Mouse (Mus musculus): ENCODE results near the gene Stap2. TPM values are rescaled to one million over a fixed set of nuclear protein-coding genes. Genes with fewer than 3 reads are reported as not detected.

Gene Stap2
- total and polyA plus RNA-seq, 3 experiments: 12.2 to 28.6 (median 14.8) TPM

DNA sequence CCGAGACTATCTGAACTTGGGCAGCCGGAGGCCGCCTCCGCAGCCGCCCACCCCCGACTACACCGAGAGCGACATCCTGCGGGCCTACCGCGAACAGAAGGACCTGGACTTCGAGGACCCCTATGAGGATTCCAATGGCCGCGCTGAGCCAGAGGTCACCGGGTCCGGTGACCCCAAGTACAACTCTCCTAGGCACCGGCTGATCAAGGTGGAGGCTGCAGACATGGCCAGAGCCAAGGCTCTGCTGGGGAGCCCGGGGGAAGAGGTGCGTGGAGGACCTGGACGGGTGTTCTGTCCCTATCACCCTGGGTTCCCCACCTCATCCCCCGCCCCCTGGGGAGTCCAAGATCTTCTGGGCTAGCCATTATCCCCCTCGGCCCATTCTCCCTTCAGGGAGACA lies 33.9 kb downstream of the Stap2 start:
- TF ChIP-seq EP300 (IDR thresholded peaks at IDR 0.05; ENCODE audit: insufficient read depth, low read depth, low read length): no peak
- TF ChIP-seq POLR2A (IDR thresholded peaks at IDR 0.05; ENCODE audit: insufficient read depth, low read depth, low read length): no peak
- no peak for TF ChIP-seq CTCF (IDR thresholded peaks at IDR 0.05)
- H3K79me2 ChIP-seq (replicated peaks; ENCODE audit: control insufficient read depth, insufficient read depth, low read length): no peaks in the 10 kb centered on the region
- H3K4me1 ChIP-seq (ENCODE audit: control insufficient read depth, insufficient read depth, low read length): peaks cover 2% of the 10 kb centered on the region
- peaks cover 2% of the 10 kb centered on the region; the same call in 1 of the 2 replicates for H3K27me3 ChIP-seq (ENCODE audit: control insufficient read depth, insufficient read depth, low read length)
- H3K36me3 ChIP-seq (ENCODE audit: control insufficient read depth, insufficient read depth, low read length): no peaks in the 10 kb centered on the region
- no peak overlapping the region for H3K4me3 ChIP-seq
- intact Hi-C loops (cut with DNase I): no loop called here
- WGBS: 48% methylated on average over 22 of the region's 22 CpGs
- no peak overlapping the region for H3K27ac ChIP-seq
- H3K9ac ChIP-seq (ENCODE audit: low read depth, low read length): no peak overlapping the region
- no peak for DNase-seq

DNA sequence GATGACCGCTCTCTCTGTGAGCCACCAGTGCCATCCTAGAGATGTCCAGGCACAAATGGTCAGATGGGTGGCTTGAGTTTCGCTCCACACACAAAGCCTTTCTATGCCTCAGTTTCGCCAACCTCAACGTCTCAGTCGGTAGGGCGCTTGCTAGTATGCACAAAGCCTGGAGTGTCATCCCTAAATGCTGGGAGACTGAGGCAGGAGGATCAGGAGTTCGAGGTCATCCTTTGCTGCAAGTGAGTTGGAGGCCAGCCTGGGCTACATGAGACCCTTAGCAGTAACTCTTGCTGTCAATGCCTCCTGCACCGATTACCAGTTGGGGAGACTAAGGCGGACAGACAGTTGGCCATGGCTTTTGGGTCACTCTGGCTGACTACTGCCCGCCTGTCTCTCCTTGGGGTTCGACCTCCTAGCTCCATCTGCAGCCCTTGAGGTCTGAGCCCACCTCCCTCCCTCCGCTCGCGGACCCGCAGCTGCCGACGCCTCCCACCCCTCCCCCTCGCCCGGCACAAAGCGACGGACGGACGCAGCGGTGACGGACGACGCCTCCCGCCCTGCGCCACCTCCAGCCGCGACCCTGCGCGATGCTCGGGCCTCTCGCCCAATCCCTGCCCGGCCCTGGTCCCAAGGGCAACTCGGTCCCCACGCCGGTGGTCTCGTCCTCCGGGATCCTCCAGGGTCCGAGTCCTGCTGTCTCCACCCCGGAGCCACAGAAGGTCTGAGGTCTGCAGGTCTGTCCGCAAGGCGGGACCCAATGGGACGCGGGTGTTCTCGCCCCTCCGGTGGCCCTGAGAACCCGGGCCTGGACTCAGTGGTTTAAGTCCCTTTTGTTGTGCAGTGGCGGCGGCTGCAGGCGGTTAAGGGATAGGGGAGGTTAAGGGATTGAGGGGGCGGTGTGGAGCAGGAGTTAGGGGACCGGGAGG lies 35.2 kb downstream of the Stap2 start, which contains the start of gene Shd:
TSS of gene Shd (plus strand) at position 502 of the 926 bp plus-strand sequence.
- WGBS: 10% methylated on average over 55 of the region's 55 CpGs
- peak within 1 kb of the TSS; percentile 59 for H3K9ac ChIP-seq (ENCODE audit: low read depth, low read length)
- peaks cover 2% of the 10 kb centered on the region for H3K4me1 ChIP-seq (ENCODE audit: control insufficient read depth, insufficient read depth, low read length)
- no peak for DNase-seq
- intact Hi-C loops (cut with DNase I): no loop called here
- H3K36me3 ChIP-seq (ENCODE audit: control insufficient read depth, insufficient read depth, low read length): no peaks in the 10 kb centered on the region
- H3K27me3 ChIP-seq (ENCODE audit: control insufficient read depth, insufficient read depth, low read length): peaks cover 2% of the 10 kb centered on the region; the same call in 1 of the 2 replicates
- H3K79me2 ChIP-seq (replicated peaks; ENCODE audit: control insufficient read depth, insufficient read depth, low read length): no peaks in the 10 kb centered on the region
- TF ChIP-seq POLR2A (IDR thresholded peaks at IDR 0.05; ENCODE audit: insufficient read depth, low read depth, low read length): no peak
- H3K27ac ChIP-seq: no peak within 1 kb of the TSS
- peak within 1 kb of the TSS; percentile 58 for H3K4me3 ChIP-seq

DNA sequence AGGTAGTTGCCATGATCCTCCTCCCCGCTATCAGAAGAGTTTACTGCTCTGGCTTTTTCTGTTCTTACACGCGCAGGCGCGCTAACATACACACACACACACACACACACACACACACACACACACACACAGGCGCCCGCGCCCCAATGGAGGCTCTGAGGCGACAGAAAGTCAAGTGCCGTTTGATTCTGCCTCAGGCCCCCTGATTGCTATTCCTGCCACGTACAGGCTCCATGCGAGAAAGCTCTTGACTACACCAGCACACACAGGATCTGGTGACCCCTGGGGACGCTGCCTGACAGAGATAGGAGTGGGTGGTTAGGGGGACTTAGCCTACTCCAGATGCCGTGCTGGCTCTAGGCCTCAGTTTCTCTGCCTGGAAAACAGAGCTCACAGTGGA lies 35.8 kb downstream of the Stap2 start:
- H3K27ac ChIP-seq: no peak overlapping the region
- no peak overlapping the region for H3K9ac ChIP-seq (ENCODE audit: low read depth, low read length)
- TF ChIP-seq EP300 (IDR thresholded peaks at IDR 0.05; ENCODE audit: insufficient read depth, low read depth, low read length): no peak
- no peak for TF ChIP-seq CTCF (IDR thresholded peaks at IDR 0.05)
- TF ChIP-seq POLR2A (IDR thresholded peaks at IDR 0.05; ENCODE audit: insufficient read depth, low read depth, low read length): no peak
- intact Hi-C loops (cut with DNase I): no loop called here
- H3K79me2 ChIP-seq (replicated peaks; ENCODE audit: control insufficient read depth, insufficient read depth, low read length): no peaks in the 10 kb centered on the region
- H3K4me1 ChIP-seq (ENCODE audit: control insufficient read depth, insufficient read depth, low read length): peaks cover 2% of the 10 kb centered on the region
- H3K36me3 ChIP-seq (ENCODE audit: control insufficient read depth, insufficient read depth, low read length): no peaks in the 10 kb centered on the region
- H3K4me3 ChIP-seq: no peak overlapping the region
- 32% methylated on average over 14 of the region's 14 CpGs for WGBS
- H3K27me3 ChIP-seq (ENCODE audit: control insufficient read depth, insufficient read depth, low read length): peaks cover 2% of the 10 kb centered on the region; the same call in 1 of the 2 replicates
- DNase-seq: no peak

DNA sequence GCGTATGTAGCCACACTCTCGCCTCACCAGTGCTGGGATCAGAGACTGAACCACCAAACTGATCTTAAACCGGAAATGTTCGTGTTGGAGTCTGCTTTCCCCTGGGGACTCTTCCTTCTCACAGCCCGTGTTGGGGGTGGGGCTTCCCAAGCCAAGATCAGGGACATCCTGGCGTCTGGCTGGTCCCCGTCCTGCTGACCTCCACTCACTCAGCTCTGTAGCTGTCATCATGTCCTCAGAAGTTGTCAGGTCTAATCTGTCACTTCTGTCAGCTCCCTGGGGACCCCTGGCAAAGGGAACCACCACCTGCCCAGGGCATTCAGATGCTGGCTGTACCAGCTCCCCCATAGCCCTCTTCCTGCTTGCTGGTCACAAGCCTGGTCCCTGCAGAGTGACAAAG lies 37.2 kb downstream of the Stap2 start:
- Histone ChIP-seq H3K36me3 (ENCODE audit: control insufficient read depth, insufficient read depth, low read length) (no peaks in the 10 kb centered on the region), H3K4me1 (ENCODE audit: control insufficient read depth, insufficient read depth, low read length) (peaks cover 2% of the 10 kb centered on the region), H3K27ac (no peak overlapping the region), H3K9ac (ENCODE audit: low read depth, low read length) (no peak overlapping the region), H3K27me3 (ENCODE audit: control insufficient read depth, insufficient read depth, low read length) (peaks cover 2% of the 10 kb centered on the region; the same call in 1 of the 2 replicates), H3K4me3 (no peak overlapping the region), H3K79me2 (replicated peaks; ENCODE audit: control insufficient read depth, insufficient read depth, low read length) (no peaks in the 10 kb centered on the region)
- intact Hi-C loops (cut with DNase I): no loop called here
- 33% methylated on average over 7 of the region's 7 CpGs for WGBS
- peak in 1 of 2 experiments; percentile 41 for DNase-seq
- TF ChIP-seq EP300 (IDR thresholded peaks at IDR 0.05; ENCODE audit: insufficient read depth, low read depth, low read length) (no peak), POLR2A (IDR thresholded peaks at IDR 0.05; ENCODE audit: insufficient read depth, low read depth, low read length) (no peak), CTCF (IDR thresholded peaks at IDR 0.05) (no peak)

DNA sequence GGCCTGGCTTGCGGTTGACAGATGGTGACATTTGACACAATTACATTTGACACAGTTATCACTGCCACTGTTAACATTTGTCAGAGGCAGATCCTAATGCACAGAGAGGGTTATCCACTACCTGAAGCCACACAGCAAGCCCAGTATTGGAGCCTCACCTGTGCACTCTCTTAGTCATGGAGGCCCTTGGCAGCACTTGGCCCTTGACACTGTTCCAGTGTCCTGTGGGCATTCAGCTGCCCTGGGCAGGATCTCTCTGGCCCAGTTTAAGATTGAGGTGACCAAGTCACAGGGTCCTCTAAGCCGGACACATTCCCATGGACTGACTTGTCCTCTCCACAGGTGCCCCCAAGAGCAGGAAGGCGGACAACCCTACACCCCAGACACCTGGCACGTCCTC lies 38.2 kb downstream of the Stap2 start:
- no peak for DNase-seq
- no peak overlapping the region for H3K9ac ChIP-seq (ENCODE audit: low read depth, low read length)
- intact Hi-C loops (cut with DNase I): no loop called here
- H3K27ac ChIP-seq: no peak overlapping the region
- TF ChIP-seq POLR2A (IDR thresholded peaks at IDR 0.05; ENCODE audit: insufficient read depth, low read depth, low read length) (no peak), EP300 (IDR thresholded peaks at IDR 0.05; ENCODE audit: insufficient read depth, low read depth, low read length) (no peak), CTCF (IDR thresholded peaks at IDR 0.05) (no peak)
- peaks cover 2% of the 10 kb centered on the region; the same call in 1 of the 2 replicates for H3K27me3 ChIP-seq (ENCODE audit: control insufficient read depth, insufficient read depth, low read length)
- whole genome bisulfite sequencing: 80% methylated on average over 4 of the region's 4 CpGs
- H3K36me3 ChIP-seq (ENCODE audit: control insufficient read depth, insufficient read depth, low read length): no peaks in the 10 kb centered on the region
- peaks cover 2% of the 10 kb centered on the region for H3K4me1 ChIP-seq (ENCODE audit: control insufficient read depth, insufficient read depth, low read length)
- H3K4me3 ChIP-seq: no peak overlapping the region
- no peaks in the 10 kb centered on the region for H3K79me2 ChIP-seq (replicated peaks; ENCODE audit: control insufficient read depth, insufficient read depth, low read length)

DNA sequence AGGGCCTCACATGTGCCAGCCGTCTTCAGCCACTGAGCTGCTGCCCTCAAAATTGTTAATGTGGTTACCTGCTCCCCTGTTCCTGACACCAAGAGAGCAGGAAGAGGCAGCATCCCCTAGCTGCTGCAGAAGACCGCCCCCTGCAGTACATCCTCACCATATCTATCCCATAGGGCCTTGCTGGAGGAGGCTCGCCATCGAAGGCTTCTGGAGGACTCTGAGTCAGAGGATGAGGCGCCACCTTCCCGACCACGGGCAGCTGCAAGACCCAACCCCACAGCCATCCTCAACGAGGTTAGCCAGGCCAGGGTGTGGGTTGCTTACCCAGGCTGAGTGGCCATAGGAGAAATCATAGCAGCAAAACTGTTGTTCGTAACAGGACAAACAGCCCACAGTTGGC lies 40.4 kb downstream of the Stap2 start:
- no peak overlapping the region for H3K27ac ChIP-seq
- TF ChIP-seq EP300 (IDR thresholded peaks at IDR 0.05; ENCODE audit: insufficient read depth, low read depth, low read length): no peak
- TF ChIP-seq CTCF (IDR thresholded peaks at IDR 0.05): no peak
- no peak for TF ChIP-seq POLR2A (IDR thresholded peaks at IDR 0.05; ENCODE audit: insufficient read depth, low read depth, low read length)
- no peaks in the 10 kb centered on the region for H3K79me2 ChIP-seq (replicated peaks; ENCODE audit: control insufficient read depth, insufficient read depth, low read length)
- no peak overlapping the region for H3K9ac ChIP-seq (ENCODE audit: low read depth, low read length)
- intact Hi-C loops (cut with DNase I): no loop called here
- H3K4me3 ChIP-seq: no peak overlapping the region
- no peaks in the 10 kb centered on the region for H3K27me3 ChIP-seq (ENCODE audit: control insufficient read depth, insufficient read depth, low read length)
- 86% methylated on average over 9 of the region's 9 CpGs for WGBS
- DNase-seq: peak in 1 of 2 experiments; percentile 16
- H3K4me1 ChIP-seq (ENCODE audit: control insufficient read depth, insufficient read depth, low read length): peaks cover 1% of the 10 kb centered on the region
- H3K36me3 ChIP-seq (ENCODE audit: control insufficient read depth, insufficient read depth, low read length): no peaks in the 10 kb centered on the region
